Mouse (Mus musculus) neural tube, embryonic 13.5 days (tissue): ENCODE results near the gene Nanog. TPM values are rescaled to one million over a fixed set of nuclear protein-coding genes. Genes with fewer than 3 reads are reported as not detected.

ENCODE experiments used
- polyA plus RNA-seq: library from polyadenylated mRNA; unstranded; fragments of >200 nt; fragmentation: Nextera tagmentation; extraction: Ambion mirVana; gene quantifications from 2 replicates; pipeline ENCODE4 v1.2.1, GENCODE M21; 2015

Nanog gene
- polyA plus RNA-seq, 1 experiment from 2014 or later, result 0.15 TPM

Other genes with a start within 250 kb of the Nanog start
- 90.9 and 95.0 TPM in 2 replicates for gene Rimklb, start 208.7 kb upstream of the Nanog start, polyA plus RNA-seq
- 2.8 and 4.0 TPM in 2 replicates for gene Mfap5, start 201.6 kb upstream of the Nanog start, polyA plus RNA-seq
- 0.45 TPM in 2 replicates for gene Aicda, start 153.7 kb upstream of the Nanog start, polyA plus RNA-seq
- gene Apobec1, start 105.0 kb upstream of the Nanog start, polyA plus RNA-seq, result 2.1 and 2.3 TPM in 2 replicates
- gene Gdf3, start 97.4 kb upstream of the Nanog start, polyA plus RNA-seq, result not detected in 2 replicates
- gene Dppa3, start 81.1 kb upstream of the Nanog start, polyA plus RNA-seq, result not detected in 2 replicates
- 22.5 and 27.5 TPM in 2 replicates for gene Slc2a3, start 94.2 kb downstream of the Nanog start, polyA plus RNA-seq
- gene Foxj2, start 112.4 kb downstream of the Nanog start, polyA plus RNA-seq, result 6.3 and 7.3 TPM in 2 replicates
- gene C3ar1, start 148.7 kb downstream of the Nanog start, polyA plus RNA-seq, result 2.6 and 2.7 TPM in 2 replicates
- 128 and 130 TPM in 2 replicates for gene Necap1, start 167.0 kb downstream of the Nanog start, polyA plus RNA-seq
- gene Clec4a1, start 214.4 kb downstream of the Nanog start, polyA plus RNA-seq, result 0.69 and 0.85 TPM in 2 replicates
- gene Clec4a3, start 245.0 kb downstream of the Nanog start, polyA plus RNA-seq, result 0.88 and 2.7 TPM in 2 replicates